Mouse (Mus musculus) bone marrow macrophage, adult 2 months (primary cell): ENCODE results near the gene Shbg.

ENCODE experiments used
- CTCF ChIP-seq: IDR thresholded peaks from 2 replicates; pipeline ENCODE4 v1.5.1; 2012; ENCODE audit warnings: low read depth, mild to moderate bottlenecking, low read length, moderate library complexity
- POLR2A ChIP-seq: IDR thresholded peaks from 2 replicates; pipeline ENCODE4 v1.6.1; 2012; ENCODE audit warnings: mild to moderate bottlenecking, low read depth, low read length, borderline replicate concordance

- TF ChIP-seq CTCF (no peak), POLR2A (no peak)
Measured at GRCm38 (mm10) chr11:69565131-69565530, 52.6 kb downstream of the Shbg start.
